8 mouse cellular contexts compared by ENCODE assay signal in genomic region chr19:16434879-16435278, GRCm38 (mm10). TPM values are rescaled to one million over a fixed set of nuclear protein-coding genes. Genes with fewer than 3 reads are reported as not detected.
DNase-seq lines count a peak whose midpoint lies in the region; ATAC-seq and TF ChIP-seq lines count a peak whose summit lies in the region.

No protein-coding gene starts in this region.

- intact Hi-C loops in gastrocnemius, postnatal 14 days (cut with DNase I; ENCODE audit: low total_unique reads): loop anchor here (5.0 kb wide), 1 partner anchor 162 kb away; no protein-coding TSS in a partner anchor

- H3K27ac ChIP-seq in testis, adult 2 months (ENCODE audit: control insufficient read depth, insufficient read depth, low read depth, low read length): no peak overlapping the region
- no peak overlapping the region for H3K27ac ChIP-seq in heart, embryonic 12.5 days (ENCODE audit: poor library complexity, severe bottlenecking)

- whole genome bisulfite sequencing in heart, embryonic 12.5 days: 19% methylated on average over 9 of the region's 9 CpGs

- peak overlapping the region; percentile 79; the same call in 1 of the 2 replicates for H3K4me3 ChIP-seq in testis, adult 2 months (ENCODE audit: control insufficient read depth, low read depth, low read length)
- H3K4me3 ChIP-seq in heart, embryonic 12.5 days: peak overlapping the region; percentile 50

- H3K9ac ChIP-seq in heart, embryonic 12.5 days: no peak overlapping the region

- no peak for TF ChIP-seq POLR2A in testis, adult 2 months (IDR thresholded peaks at IDR 0.05; ENCODE audit: control insufficient read depth, low read depth, low read length)

- ATAC-seq in heart, embryonic 12.5 days (ENCODE audit: insufficient number of reproducible peaks, low FRiP score): no peak
- ATAC-seq in megakaryocyte progenitor cell, adult 5-6 weeks (replicated peaks; ENCODE audit: poor library complexity): peak; percentile 54
- no peak for ATAC-seq in activated CD4-positive, CD25-positive, alpha-beta regulatory T cell, adult 4 months

- no peaks in the 10 kb centered on the region for H3K27me3 ChIP-seq in testis, adult 2 months (ENCODE audit: control insufficient read depth, insufficient read depth, low read length)
- peaks cover 29% of the 10 kb centered on the region for H3K27me3 ChIP-seq in heart, embryonic 12.5 days (replicated peaks)

- H3K4me2 ChIP-seq in heart, embryonic 12.5 days: peak overlapping the region; percentile 78

- no peaks in the 10 kb centered on the region for H3K9me3 ChIP-seq in heart, embryonic 12.5 days (replicated peaks)

- DNase-seq in testis, postnatal 10 days (ENCODE audit: low spot score): no peak
- DNase-seq in kidney, postnatal 14 days: peak; percentile 36
- DNase-seq in layer of hippocampus, postnatal 14 days (ENCODE audit: low spot score in 2 of 2): no peak
- DNase-seq in gastrocnemius, postnatal 14 days: no peak

- H3K4me1 ChIP-seq in testis, adult 2 months (ENCODE audit: control insufficient read depth, insufficient read depth, low read length): peaks cover 23% of the 10 kb centered on the region
- H3K4me1 ChIP-seq in heart, embryonic 12.5 days (replicated peaks): peaks cover 44% of the 10 kb centered on the region

- TF ChIP-seq CTCF in testis, adult 2 months (IDR thresholded peaks at IDR 0.05; ENCODE audit: control insufficient read depth, insufficient read depth, insufficient replicate concordance, low read depth, low read length): no peak

- no peaks in the 10 kb centered on the region for H3K36me3 ChIP-seq in testis, adult 2 months (ENCODE audit: control insufficient read depth, insufficient read depth, low read length)
- no peaks in the 10 kb centered on the region for H3K36me3 ChIP-seq in heart, embryonic 12.5 days

RNA-seq across cellular contexts. Expression of gene Gna14, which starts 0.7 kb away (rescaled TPM):
- polyA plus RNA-seq in testis, adult 2 months (2012; rRNA removed): 5.1 and 6.4 TPM in 2 replicates
- polyA plus RNA-seq in heart, embryonic 12.5 days (2016; fragmentation: Nextera tagmentation; extraction: Ambion mirVana): 0.49 and 0.79 TPM in 2 replicates
- 2.6 and 3.6 TPM in 2 replicates for total RNA-seq in megakaryocyte progenitor cell, adult 5-6 weeks (2015)
- total RNA-seq in megakaryocyte progenitor cell, adult 5-6 weeks (2017): 1.7 TPM in 2 replicates
- 1 to 10 TPM; 3.3 to 4.7 TPM for polyA plus RNA-seq in activated CD4-positive, CD25-positive, alpha-beta regulatory T cell, adult 4 months (2017; shearing (Covaris generic))
- total RNA-seq in layer of hippocampus, postnatal 14 days (2021): 1 to 10 TPM; 1.1 to 1.7 TPM
- total RNA-seq in gastrocnemius, postnatal 14 days (2021): 1 to 10 TPM in 1 of 2 experiments, under 1 TPM in 1; 0.55 to 1.0 TPM
